Comparison of ENCODE assay signal across 8 mouse cellular contexts in the genomic region with DNA sequence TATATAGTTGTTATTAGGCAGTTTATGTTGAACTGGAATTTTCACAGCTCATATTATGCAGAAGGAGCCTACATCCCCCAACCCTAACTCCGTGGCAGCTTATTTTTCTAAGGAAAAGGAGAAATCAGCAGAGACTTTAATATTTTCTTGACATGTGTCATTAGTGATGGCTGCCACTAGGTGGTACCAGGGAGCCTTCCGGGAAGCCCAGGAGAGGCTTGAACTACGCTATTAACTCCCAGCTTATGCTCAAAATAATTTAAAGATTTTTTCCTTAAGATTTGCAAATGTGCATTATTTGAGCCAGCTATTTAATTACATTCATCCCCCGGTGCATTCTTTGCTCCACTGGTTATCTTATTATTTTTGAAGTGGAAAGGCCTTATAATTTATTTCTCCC.
A peak's percentile ranks its signal among the peaks of the same experiment; 100 is the strongest.
DNase-seq lines count a peak whose midpoint lies in the region; ATAC-seq and TF ChIP-seq lines count a peak whose summit lies in the region.

No protein-coding gene starts in this region.

- no peaks in the 10 kb centered on the region for H3K36me3 ChIP-seq in thymus, adult 2 months (ENCODE audit: control insufficient read depth, insufficient read depth, low read length)

- no peak overlapping the region for H3K4me3 ChIP-seq in thymus, adult 2 months (ENCODE audit: control insufficient read depth, insufficient read depth, low read length)

- TF ChIP-seq POLR2A in thymus, adult 2 months (IDR thresholded peaks at IDR 0.05; ENCODE audit: control insufficient read depth, extremely low read depth, insufficient read depth, low read length, poor library complexity): no peak

- H3K27ac ChIP-seq in thymus, adult 2 months (ENCODE audit: control insufficient read depth, insufficient read depth, low read length): no peak overlapping the region

- DNase-seq in heart, postnatal 10 days: peak; percentile 27 to 49
- no peak for DNase-seq in heart, adult 9 months (ENCODE audit: low spot score in 2 of 2)
- DNase-seq in thymus, adult 2 months: peak; percentile 28
- DNase-seq in thymus, adult 18-20 months: no peak
- peak; percentile 18 for DNase-seq in cerebellum, adult 8-10 months
- peak; percentile 69 for DNase-seq in thymus, postnatal 4 days

- H3K27me3 ChIP-seq in thymus, adult 2 months (ENCODE audit: control insufficient read depth, insufficient read depth, low read length): no peaks in the 10 kb centered on the region

- intact Hi-C loops in heart, postnatal 10 days (cut with DNase I): loop anchor here (2.0 kb wide), 1 partner anchor 160 kb away; no protein-coding TSS in a partner anchor

- ATAC-seq in hematopoietic stem cell, adult 5-6 weeks (replicated peaks in 1 of 2; ENCODE audit: insufficient read depth in 1 of 2, low FRiP score in 2 of 2, low TSS enrichment in 1 of 2, low read depth in 1 of 2, poor library complexity in 2 of 2, severe bottlenecking in 2 of 2): peak; percentile 62 to 72; a peak in 1 of 4 replicates
- peak; percentile 91 for ATAC-seq in megakaryocyte, adult 5-6 weeks (ENCODE audit: poor library complexity, severe bottlenecking)

- no peaks in the 10 kb centered on the region for H3K4me1 ChIP-seq in thymus, adult 2 months (replicated peaks; ENCODE audit: control insufficient read depth, insufficient read depth, low read length)

- no peak for TF ChIP-seq CTCF in thymus, adult 2 months (IDR thresholded peaks at IDR 0.05; ENCODE audit: borderline replicate concordance, control insufficient read depth, extremely low read depth, insufficient read depth, low read length, poor library complexity)

- 14% methylated on average over 4 of the region's 4 CpGs for WGBS in thymus, adult 2 months

Comparison
In these comparisons a context has a peak if more than half of its experiments do, and no peak if none do; other contexts are left out.
1. DNase-seq: peak in heart, postnatal 10 days (2 of 2), thymus, adult 2 months (single experiment), cerebellum, adult 8-10 months (single experiment) and thymus, postnatal 4 days (single experiment); none in heart, adult 9 months (0 of 2) and thymus, adult 18-20 months (0 of 2).